Mouse (Mus musculus): ENCODE data around the gene Mypop. TPM values are rescaled to one million over a fixed set of nuclear protein-coding genes. Genes with fewer than 3 reads are reported as not detected.

The Mypop gene
- polyA plus RNA-seq (2012; ENCODE audit: insufficient read depth, insufficient read length, missing spikeins): 2.7 and 6.0 TPM in 2 replicates

DNA sequence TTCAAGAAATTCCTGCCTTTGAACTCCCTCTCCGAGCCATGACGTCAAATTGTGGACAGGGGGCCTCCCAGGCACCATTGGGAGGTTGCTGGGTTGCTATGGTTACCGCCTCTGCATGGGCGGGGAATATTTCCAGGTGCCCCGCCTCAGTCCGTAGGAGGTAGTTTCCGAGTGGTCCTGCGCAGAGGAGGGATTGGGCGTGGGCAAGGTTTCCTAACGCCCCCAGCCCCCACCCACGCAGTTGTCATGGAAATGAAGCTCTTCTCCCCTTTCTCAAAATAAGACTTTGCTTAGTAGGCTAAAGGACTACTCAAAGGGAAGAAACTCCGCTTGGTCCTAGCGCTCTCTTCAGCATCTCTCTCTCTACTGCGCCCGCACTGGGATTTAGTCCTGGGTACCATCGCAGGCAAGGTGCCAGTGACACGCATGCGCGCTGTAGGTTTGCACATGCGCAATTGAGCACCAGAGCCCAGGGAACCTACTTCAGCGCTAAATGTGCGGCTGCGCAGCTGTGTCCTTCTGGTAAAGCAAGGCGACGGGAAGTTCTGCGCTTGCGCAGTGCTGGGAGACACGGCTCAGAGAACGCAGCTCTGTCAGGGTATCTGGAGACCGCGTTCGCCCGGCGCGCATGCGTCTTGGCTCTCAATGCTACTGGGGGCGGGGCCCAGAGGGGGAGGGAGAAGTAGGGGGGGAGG lies at the start of gene Mypop:
Gene Mypop (plus strand): TSS at position 645 of the 695 bp plus-strand sequence.
- Histone ChIP-seq H3K4me3 (ENCODE audit: insufficient read depth, low read depth, low read length) (peak within 1 kb of the TSS; percentile 62), H3K27ac (replicated peaks; ENCODE audit: low read depth, low read length) (no peak within 1 kb of the TSS)

GRCm38 (mm10) chr7:18942376-18942775 lies 48.7 kb upstream of the Mypop start:
- Histone ChIP-seq H3K4me1 (ENCODE audit: control insufficient read depth, insufficient read depth, insufficient read length, low read length) (peaks cover 32% of the 10 kb centered on the region), H3K4me3 (ENCODE audit: insufficient read depth, low read depth, low read length) (no peak overlapping the region), H3K27ac (replicated peaks; ENCODE audit: low read depth, low read length) (peak overlapping the region; percentile 58)

More for the DNA sequence above, at the start of gene Mypop:
- peaks cover 5% of the 10 kb centered on the region; the same call in 1 of the 2 replicates for H3K4me1 ChIP-seq (ENCODE audit: control insufficient read depth, insufficient read depth, insufficient read length, low read length)

DNA sequence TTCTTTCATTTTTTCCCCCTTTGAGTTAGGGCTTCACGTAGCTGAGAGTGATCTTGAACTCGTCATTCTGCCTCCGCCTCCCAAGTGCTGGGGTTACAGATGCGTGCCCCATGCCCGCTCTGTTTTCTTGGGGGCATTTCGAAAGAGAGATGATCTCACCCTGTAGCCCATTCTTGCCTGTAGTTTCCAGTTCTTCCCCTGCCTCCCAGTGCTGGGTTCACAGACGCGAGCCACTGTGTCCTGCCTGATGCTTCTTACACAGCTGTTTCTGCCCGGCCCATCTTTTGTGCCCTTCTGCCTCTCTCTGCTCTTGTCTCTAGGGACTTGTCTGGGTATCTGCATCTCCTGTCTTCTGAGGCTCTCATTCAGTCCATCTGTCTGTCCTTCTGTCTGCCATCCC lies 48.2 kb upstream of the Mypop start:
- peaks cover 35% of the 10 kb centered on the region for H3K4me1 ChIP-seq (ENCODE audit: control insufficient read depth, insufficient read depth, insufficient read length, low read length)
- peak overlapping the region; percentile 63 for H3K27ac ChIP-seq (replicated peaks; ENCODE audit: low read depth, low read length)
- H3K4me3 ChIP-seq (ENCODE audit: insufficient read depth, low read depth, low read length): no peak overlapping the region

- Histone ChIP-seq H3K4me3 (ENCODE audit: insufficient read depth, low read depth, low read length) (no peak overlapping the region), H3K4me1 (ENCODE audit: control insufficient read depth, insufficient read depth, insufficient read length, low read length) (peaks cover 24% of the 10 kb centered on the region), H3K27ac (replicated peaks; ENCODE audit: low read depth, low read length) (peak overlapping the region; percentile 99)
Observed at GRCm38 (mm10) chr7:18948151-18948550, 42.9 kb upstream of the Mypop start.

- H3K4me3 ChIP-seq (ENCODE audit: insufficient read depth, low read depth, low read length): no peak overlapping the region
- peak overlapping the region; percentile 93 for H3K27ac ChIP-seq (replicated peaks; ENCODE audit: low read depth, low read length)
- peaks cover 24% of the 10 kb centered on the region for H3K4me1 ChIP-seq (ENCODE audit: control insufficient read depth, insufficient read depth, insufficient read length, low read length)
Observed at GRCm38 (mm10) chr7:18949781-18950522, 41.1 kb upstream of the Mypop start.

GRCm38 (mm10) chr7:18950523-18951315 lies 40.3 kb upstream of the Mypop start:
- Histone ChIP-seq H3K4me1 (ENCODE audit: control insufficient read depth, insufficient read depth, insufficient read length, low read length) (peaks cover 24% of the 10 kb centered on the region), H3K27ac (replicated peaks; ENCODE audit: low read depth, low read length) (peak overlapping the region; percentile 71), H3K4me3 (ENCODE audit: insufficient read depth, low read depth, low read length) (no peak overlapping the region)

GRCm38 (mm10) chr7:18951397-18951796 lies 39.6 kb upstream of the Mypop start:
- Histone ChIP-seq H3K4me3 (ENCODE audit: insufficient read depth, low read depth, low read length) (no peak overlapping the region), H3K27ac (replicated peaks; ENCODE audit: low read depth, low read length) (peak overlapping the region; percentile 71; the same call in 1 of the 2 replicates), H3K4me1 (ENCODE audit: control insufficient read depth, insufficient read depth, insufficient read length, low read length) (peaks cover 24% of the 10 kb centered on the region)

DNA sequence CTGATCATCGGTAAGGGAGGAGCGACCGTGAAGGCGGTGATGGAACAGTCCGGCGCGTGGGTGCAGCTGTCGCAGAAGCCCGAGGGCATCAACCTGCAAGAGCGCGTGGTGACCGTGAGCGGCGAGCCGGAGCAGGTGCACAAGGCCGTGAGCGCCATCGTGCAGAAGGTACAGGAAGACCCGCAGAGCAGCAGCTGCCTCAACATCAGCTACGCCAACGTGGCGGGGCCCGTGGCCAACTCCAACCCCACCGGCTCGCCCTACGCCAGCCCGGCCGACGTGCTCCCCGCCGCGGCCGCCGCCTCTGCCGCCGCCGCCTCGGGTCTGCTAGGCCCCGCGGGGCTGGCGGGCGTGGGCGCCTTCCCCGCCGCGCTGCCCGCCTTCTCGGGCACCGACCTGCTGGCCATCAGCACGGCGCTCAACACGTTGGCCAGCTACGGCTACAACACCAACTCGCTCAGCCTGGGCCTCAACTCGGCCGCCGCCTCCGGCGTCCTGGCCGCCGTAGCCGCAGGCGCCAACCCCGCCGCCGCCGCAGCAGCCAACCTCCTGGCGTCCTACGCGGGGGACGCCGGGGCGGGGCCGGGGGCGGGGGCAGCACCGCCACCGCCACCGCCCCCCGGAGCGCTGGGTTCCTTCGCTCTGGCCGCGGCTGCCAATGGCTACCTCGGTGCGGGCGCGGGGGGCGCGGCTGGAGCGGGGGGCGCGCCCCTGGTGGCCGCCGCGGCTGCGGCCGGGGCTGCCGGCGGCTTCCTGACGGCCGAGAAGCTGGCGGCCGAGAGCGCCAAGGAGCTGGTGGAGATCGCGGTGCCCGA lies 33.3 kb upstream of the Mypop start:
- peaks cover 12% of the 10 kb centered on the region for H3K4me1 ChIP-seq (ENCODE audit: control insufficient read depth, insufficient read depth, insufficient read length, low read length)
- H3K4me3 ChIP-seq (ENCODE audit: insufficient read depth, low read depth, low read length): peak overlapping the region; percentile 80
- peak overlapping the region; percentile 99 for H3K27ac ChIP-seq (replicated peaks; ENCODE audit: low read depth, low read length)

GRCm38 (mm10) chr7:18958384-18958766 lies 32.7 kb upstream of the Mypop start:
- H3K27ac ChIP-seq (replicated peaks; ENCODE audit: low read depth, low read length): peak overlapping the region; percentile 99
- peak overlapping the region; percentile 80 for H3K4me3 ChIP-seq (ENCODE audit: insufficient read depth, low read depth, low read length)
- H3K4me1 ChIP-seq (ENCODE audit: control insufficient read depth, insufficient read depth, insufficient read length, low read length): peaks cover 12% of the 10 kb centered on the region

GRCm38 (mm10) chr7:18959446-18959845 lies 31.6 kb upstream of the Mypop start:
- H3K4me1 ChIP-seq (ENCODE audit: control insufficient read depth, insufficient read depth, insufficient read length, low read length): peaks cover 12% of the 10 kb centered on the region
- peak overlapping the region; percentile 80 for H3K4me3 ChIP-seq (ENCODE audit: insufficient read depth, low read depth, low read length)
- peak overlapping the region; percentile 99 for H3K27ac ChIP-seq (replicated peaks; ENCODE audit: low read depth, low read length)

DNA sequence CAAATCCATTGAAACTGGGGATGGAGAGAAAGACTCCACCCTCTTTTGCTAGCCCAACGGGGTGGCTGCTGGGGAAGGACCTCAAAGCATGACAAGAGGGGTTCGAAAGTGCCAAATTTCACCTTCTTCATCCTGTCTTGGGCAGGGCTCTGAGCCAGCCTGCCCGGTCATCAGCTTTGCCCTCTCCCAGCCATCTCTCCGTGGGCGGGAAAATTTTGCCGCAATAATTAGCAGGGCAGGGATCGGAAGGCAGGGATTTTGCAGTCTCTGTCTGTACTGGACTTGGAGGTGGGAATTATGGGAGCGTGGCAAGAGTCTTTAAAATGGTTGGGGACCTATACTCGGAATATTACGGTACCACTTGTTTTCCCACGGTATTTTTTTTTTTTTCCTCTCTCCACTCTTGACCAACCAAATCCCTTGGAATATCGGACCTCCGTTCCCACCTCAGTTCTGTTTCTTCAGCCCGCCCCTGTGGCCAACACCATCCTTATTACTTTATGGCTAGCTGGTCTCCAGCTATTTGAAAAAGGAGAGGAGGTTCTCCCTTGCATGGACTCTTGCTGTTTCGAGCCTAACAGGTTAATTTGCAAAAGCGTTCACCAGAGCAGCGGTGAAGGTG lies 28.8 kb upstream of the Mypop start:
- H3K4me1 ChIP-seq (ENCODE audit: control insufficient read depth, insufficient read depth, insufficient read length, low read length): peaks cover 14% of the 10 kb centered on the region
- no peak overlapping the region for H3K27ac ChIP-seq (replicated peaks; ENCODE audit: low read depth, low read length)
- no peak overlapping the region for H3K4me3 ChIP-seq (ENCODE audit: insufficient read depth, low read depth, low read length)

- H3K4me1 ChIP-seq (ENCODE audit: control insufficient read depth, insufficient read depth, insufficient read length, low read length): peaks cover 14% of the 10 kb centered on the region
- H3K27ac ChIP-seq (replicated peaks; ENCODE audit: low read depth, low read length): no peak overlapping the region
- H3K4me3 ChIP-seq (ENCODE audit: insufficient read depth, low read depth, low read length): no peak overlapping the region
Observed at GRCm38 (mm10) chr7:18962795-18963194, 28.2 kb upstream of the Mypop start.

GRCm38 (mm10) chr7:18963294-18963843 lies 27.7 kb upstream of the Mypop start:
- no peak overlapping the region for H3K4me3 ChIP-seq (ENCODE audit: insufficient read depth, low read depth, low read length)
- no peak overlapping the region for H3K27ac ChIP-seq (replicated peaks; ENCODE audit: low read depth, low read length)
- H3K4me1 ChIP-seq (ENCODE audit: control insufficient read depth, insufficient read depth, insufficient read length, low read length): peaks cover 14% of the 10 kb centered on the region

DNA sequence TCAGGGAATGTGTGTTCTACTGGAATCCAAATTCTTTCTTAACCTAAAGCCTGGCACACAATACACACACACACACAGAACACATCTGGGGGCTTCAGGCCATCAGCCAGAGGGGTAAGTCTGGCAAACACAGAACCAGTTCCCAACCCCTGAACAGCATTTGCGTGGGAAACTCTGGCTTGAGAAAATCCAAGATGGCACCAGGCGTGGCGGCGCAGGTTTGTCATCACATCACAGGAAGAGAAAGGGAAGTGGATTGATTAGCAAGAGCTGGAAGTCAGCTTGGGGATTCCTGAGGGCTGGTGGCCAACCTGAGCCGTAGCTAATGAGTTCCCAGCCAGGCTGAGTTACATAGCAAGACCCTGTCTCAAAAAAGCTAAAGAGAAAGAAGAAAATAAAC lies 25.7 kb upstream of the Mypop start:
- Histone ChIP-seq H3K4me3 (ENCODE audit: insufficient read depth, low read depth, low read length) (no peak overlapping the region), H3K4me1 (ENCODE audit: control insufficient read depth, insufficient read depth, insufficient read length, low read length) (peaks cover 4% of the 10 kb centered on the region), H3K27ac (replicated peaks; ENCODE audit: low read depth, low read length) (no peak overlapping the region)
